Mouse (Mus musculus) intestine, embryonic 14.5 days (tissue): Measurements from ENCODE around the gene Tubg2. TPM values are rescaled to one million over a fixed set of nuclear protein-coding genes. Genes with fewer than 3 reads are reported as not detected.

Source experiments
- ATAC-seq: fragments of 200-750 bp; cut with Nextera tagmentation; replicated peaks from 2 replicates; pipeline ENCODE4 v1.8.0; 2017; ENCODE audit warnings: low read depth, moderate number of reproducible peaks, moderate TSS enrichment, moderate library complexity; ENCODE audit not compliant: low FRiP score, low TSS enrichment
- DNase-seq: peaks from one replicate; pipeline ENCODE4 v3.0.0-alpha.2; 2018; ENCODE audit warnings: low spot score
- H3K27ac ChIP-seq: fragments of 300-500 bp; sonication (generic); 2 replicates; pipeline ENCODE4 v1.5.1; 2014; ENCODE audit warnings: low read depth, mild to moderate bottlenecking, control low read depth
- H3K27me3 ChIP-seq: fragments of 300-500 bp; sonication (generic); replicated peaks from 2 replicates; pipeline ENCODE4 v1.6.1; 2014; ENCODE audit warnings: low read length, control low read depth; ENCODE audit not compliant: control insufficient read depth, insufficient read depth
- H3K36me3 ChIP-seq: fragments of 300-500 bp; sonication (generic); 2 replicates; pipeline ENCODE4 v1.6.1; 2014; ENCODE audit warnings: low read length, control low read depth; ENCODE audit not compliant: control insufficient read depth, insufficient read depth
- H3K4me1 ChIP-seq: fragments of 300-500 bp; sonication (generic); replicated peaks from 2 replicates; pipeline ENCODE4 v1.6.1; 2014; ENCODE audit warnings: low read length, control low read depth, mixed read lengths; ENCODE audit not compliant: control insufficient read depth, insufficient read depth
- H3K4me2 ChIP-seq: fragments of 300-500 bp; sonication (generic); 2 replicates; pipeline ENCODE4 v1.6.1; 2014; ENCODE audit warnings: low read length
- H3K4me3 ChIP-seq: fragments of 300-500 bp; sonication (generic); 2 replicates; pipeline ENCODE4 v1.5.1; 2014; ENCODE audit warnings: low read depth, low read length, control low read depth, mixed read lengths
- H3K9ac ChIP-seq: fragments of 300-500 bp; sonication (generic); 2 replicates; pipeline ENCODE4 v1.6.1; 2014; ENCODE audit warnings: mild to moderate bottlenecking, low read length
- H3K9me3 ChIP-seq: fragments of 300-500 bp; sonication (generic); 2 replicates; pipeline ENCODE4 v1.6.1; 2016; ENCODE audit warnings: low read length, control low read depth; ENCODE audit not compliant: control insufficient read depth
- WGBS: fragments of 180-500 bp; shearing (Covaris S2); extraction: QIAGEN DNeasy Blood & Tissue Kit; methylation state at CpG from one replicate; pipeline ENCODE4 v1.1.7; 2014; 5-methylcytosine and 5-hydroxymethylcytosine counted together
- polyA plus RNA-seq: library from polyadenylated mRNA; unstranded; fragments of >200 nt; fragmentation: Nextera tagmentation; extraction: Ambion mirVana; gene quantifications from 2 replicates; pipeline ENCODE4 v1.2.1, GENCODE M21; 2014

The Tubg2 gene
- polyA plus RNA-seq, 1 experiment from 2014 or later: 7.4 TPM

DNA sequence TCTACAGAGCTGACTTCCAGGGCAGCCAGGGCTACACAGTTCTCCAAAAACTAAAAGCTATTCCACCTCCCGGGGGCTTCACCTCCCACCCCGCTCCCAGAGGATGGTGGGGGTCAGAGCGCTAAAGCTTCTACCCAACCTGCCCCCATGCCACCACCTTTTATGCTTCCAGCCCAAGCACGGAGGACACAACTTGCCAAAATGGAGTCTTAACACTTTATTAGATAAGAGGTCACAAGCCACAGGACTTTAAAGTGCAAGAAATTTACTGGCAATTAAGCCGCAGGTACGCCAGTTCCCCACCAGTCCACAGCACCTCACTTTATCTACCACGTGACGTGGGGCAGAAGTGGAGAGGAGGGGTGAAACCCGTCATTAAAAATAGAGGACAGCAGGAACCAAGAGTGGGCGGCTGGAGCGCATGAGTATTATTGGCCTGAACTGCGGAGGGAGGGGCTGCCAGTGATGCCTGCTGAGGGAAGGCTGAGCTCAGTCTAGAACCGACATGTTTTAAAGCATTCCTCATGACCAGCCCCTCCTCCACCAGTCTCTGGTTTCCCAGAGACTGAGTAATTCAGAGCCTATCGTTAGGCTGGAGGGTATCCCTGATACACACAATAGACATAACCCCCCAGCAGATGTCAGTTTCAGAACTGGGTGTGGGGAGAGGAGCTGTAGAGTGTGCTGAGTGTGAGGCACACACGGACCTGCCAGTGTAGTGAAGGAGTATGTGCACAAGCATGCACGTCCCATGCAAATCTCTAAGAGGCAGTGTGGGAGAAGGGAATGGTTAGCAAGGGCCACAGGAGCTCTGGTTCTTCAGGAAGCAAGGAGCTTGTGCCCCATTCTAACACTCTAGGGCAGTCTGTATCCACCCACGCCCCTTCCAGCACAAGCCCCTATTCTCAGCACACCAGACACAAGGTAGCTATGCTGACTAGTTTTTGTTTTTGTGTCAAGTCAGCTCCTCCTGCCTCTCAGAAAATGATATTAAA is 35.5 kb downstream of the Tubg2 start:
- H3K9me3 ChIP-seq: no peaks in the 10 kb centered on the region
- 49% methylated on average over 17 of the region's 17 CpGs for WGBS
- H3K4me1 ChIP-seq: peaks cover 31% of the 10 kb centered on the region
- peak overlapping the region; percentile 93 for H3K27ac ChIP-seq
- no peak overlapping the region for H3K9ac ChIP-seq
- peaks cover 32% of the 10 kb centered on the region for H3K36me3 ChIP-seq
- no peaks in the 10 kb centered on the region for H3K27me3 ChIP-seq
- no peak overlapping the region for H3K4me3 ChIP-seq
- ATAC-seq (no peak), DNase-seq (no peak)
- no peak overlapping the region for H3K4me2 ChIP-seq

DNA sequence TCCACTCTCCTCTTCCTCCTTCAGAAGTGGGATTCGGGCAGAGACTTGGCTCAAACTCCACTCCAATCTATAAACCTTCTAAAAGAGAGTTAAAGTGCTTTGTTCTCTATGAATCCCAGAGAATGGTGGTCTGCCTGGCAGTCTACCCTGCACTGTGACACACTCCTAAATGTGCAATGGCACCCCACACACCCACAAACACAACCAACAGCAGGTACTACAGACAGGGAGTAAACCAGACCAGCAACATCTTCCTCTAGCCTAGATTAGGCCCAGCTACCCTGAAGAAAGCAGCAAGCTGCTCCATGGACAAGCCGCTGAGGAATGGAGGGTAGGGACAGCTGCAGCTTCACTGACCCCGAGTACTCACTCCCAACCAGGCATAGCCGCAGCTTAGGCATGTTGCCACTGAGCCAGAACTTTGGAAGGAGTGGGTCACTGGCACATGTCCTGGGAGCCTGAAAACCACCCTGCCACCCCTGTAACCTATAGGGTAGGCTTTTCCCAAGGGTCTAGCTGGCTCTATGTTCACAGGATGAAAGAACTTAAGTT is 36.3 kb downstream of the Tubg2 start:
- ATAC-seq (no peak), DNase-seq (no peak)
- 71% methylated on average over 4 of the region's 4 CpGs for WGBS
- Histone ChIP-seq H3K9me3 (no peaks in the 10 kb centered on the region), H3K9ac (no peak overlapping the region), H3K4me1 (peaks cover 31% of the 10 kb centered on the region), H3K36me3 (peaks cover 40% of the 10 kb centered on the region), H3K4me2 (no peak overlapping the region), H3K27ac (peak overlapping the region; percentile 93; the same call in 1 of the 2 replicates), H3K27me3 (no peaks in the 10 kb centered on the region), H3K4me3 (no peak overlapping the region)

DNA sequence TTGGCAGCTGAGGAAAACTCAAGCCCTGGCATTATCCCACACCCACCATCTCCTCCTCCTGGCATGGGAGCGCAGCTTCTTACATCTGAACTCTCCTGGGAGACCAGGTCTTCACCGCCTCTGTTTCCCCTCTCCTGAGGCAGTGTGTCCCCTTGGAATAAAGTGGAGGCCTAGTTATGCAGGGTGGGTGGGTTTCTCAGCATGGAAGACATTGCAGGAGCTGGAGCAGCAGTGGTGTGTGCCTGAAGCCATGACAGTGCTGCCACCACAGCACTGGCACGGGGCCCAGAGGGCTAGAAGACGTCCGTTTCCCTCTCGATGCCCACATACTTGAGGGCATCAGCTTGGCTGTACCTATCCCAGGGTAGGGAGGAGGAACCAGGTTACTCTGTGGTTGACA is 36.9 kb downstream of the Tubg2 start:
- no peak overlapping the region for H3K4me2 ChIP-seq
- peaks cover 31% of the 10 kb centered on the region for H3K4me1 ChIP-seq
- no peak overlapping the region for H3K4me3 ChIP-seq
- H3K27me3 ChIP-seq: no peaks in the 10 kb centered on the region
- no peak overlapping the region for H3K9ac ChIP-seq
- ATAC-seq: no peak
- no peaks in the 10 kb centered on the region for H3K9me3 ChIP-seq
- WGBS: 91% methylated on average over 6 of the region's 6 CpGs
- H3K36me3 ChIP-seq: peaks cover 46% of the 10 kb centered on the region
- no peak for DNase-seq
- H3K27ac ChIP-seq: no peak overlapping the region

DNA sequence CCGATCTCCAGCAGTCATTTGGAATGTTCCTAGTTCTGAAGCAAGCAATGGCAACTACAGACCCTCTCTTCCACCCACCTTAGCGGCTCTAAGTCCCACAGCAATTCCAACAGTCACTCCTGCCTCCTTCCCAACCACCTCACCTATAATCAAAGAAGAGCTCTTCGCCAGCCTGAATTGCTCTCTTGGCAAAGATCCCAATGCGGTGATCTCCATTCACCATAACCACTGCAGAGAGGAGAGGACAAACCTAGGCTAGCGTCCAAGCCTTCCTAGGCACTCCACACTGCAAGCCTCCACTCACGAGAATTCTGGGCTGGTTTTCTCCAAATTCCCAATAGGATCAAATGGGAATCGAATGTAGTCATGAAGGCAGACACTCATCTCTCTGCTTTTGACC is 37.4 kb downstream of the Tubg2 start:
- no peak overlapping the region for H3K27ac ChIP-seq
- peaks cover 50% of the 10 kb centered on the region for H3K36me3 ChIP-seq
- H3K9ac ChIP-seq: no peak overlapping the region
- H3K4me1 ChIP-seq: peaks cover 31% of the 10 kb centered on the region
- ATAC-seq (no peak), DNase-seq (no peak)
- no peak overlapping the region for H3K4me2 ChIP-seq
- 91% methylated on average over 7 of the region's 7 CpGs for WGBS
- H3K27me3 ChIP-seq: no peaks in the 10 kb centered on the region
- no peak overlapping the region for H3K4me3 ChIP-seq
- no peaks in the 10 kb centered on the region for H3K9me3 ChIP-seq

DNA sequence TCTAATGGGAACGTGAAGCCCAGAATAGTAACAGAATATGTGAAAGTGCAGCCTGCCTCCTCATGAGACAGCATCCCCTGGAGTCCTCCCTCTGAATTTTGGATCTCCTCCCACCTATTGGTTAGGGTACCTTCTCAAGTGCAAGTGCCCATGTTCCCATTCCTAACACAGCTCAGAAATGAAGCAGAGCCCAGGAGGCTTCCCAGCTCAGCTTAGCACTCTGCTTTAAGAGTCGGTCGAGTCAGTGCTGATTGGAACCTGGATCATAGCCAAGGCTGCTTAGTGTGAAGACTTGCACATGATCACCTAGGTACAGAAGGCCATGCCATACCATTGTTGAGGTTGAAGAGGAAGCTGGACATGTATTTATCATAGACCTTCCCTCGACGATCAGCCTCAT is 38.4 kb downstream of the Tubg2 start:
- Histone ChIP-seq H3K9me3 (no peaks in the 10 kb centered on the region), H3K4me1 (peaks cover 24% of the 10 kb centered on the region), H3K36me3 (peaks cover 61% of the 10 kb centered on the region), H3K9ac (no peak overlapping the region), H3K27ac (no peak overlapping the region), H3K27me3 (no peaks in the 10 kb centered on the region), H3K4me2 (no peak overlapping the region), H3K4me3 (no peak overlapping the region)
- 77% methylated on average over 5 of the region's 5 CpGs for whole genome bisulfite sequencing
- DNase-seq (no peak), ATAC-seq (no peak)

DNA sequence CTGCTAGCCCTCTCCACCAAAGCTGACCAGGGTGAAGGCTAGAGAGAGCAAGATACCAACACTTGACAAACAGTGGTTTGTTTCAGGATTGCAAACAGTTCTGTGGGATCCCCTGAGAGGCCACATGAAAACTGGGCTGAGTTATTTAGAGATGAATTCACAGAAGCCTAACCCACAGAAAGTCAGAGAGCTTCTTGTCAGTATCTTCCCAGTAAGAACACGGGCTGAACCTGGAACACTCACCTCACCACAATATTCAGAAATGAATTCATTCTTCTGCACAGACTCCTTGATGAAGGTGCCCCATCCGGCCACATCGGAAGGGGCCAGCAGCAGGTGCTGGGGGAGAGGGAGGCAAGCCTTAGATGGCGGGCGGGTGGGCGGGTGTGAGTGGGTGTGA is 38.9 kb downstream of the Tubg2 start:
- Histone ChIP-seq H3K4me1 (peaks cover 19% of the 10 kb centered on the region), H3K27ac (no peak overlapping the region), H3K27me3 (no peaks in the 10 kb centered on the region), H3K9ac (no peak overlapping the region), H3K9me3 (no peaks in the 10 kb centered on the region), H3K36me3 (peaks cover 66% of the 10 kb centered on the region), H3K4me2 (no peak overlapping the region), H3K4me3 (no peak overlapping the region)
- no peak for DNase-seq
- no peak for ATAC-seq
- WGBS: 86% methylated on average over 6 of the region's 6 CpGs

DNA sequence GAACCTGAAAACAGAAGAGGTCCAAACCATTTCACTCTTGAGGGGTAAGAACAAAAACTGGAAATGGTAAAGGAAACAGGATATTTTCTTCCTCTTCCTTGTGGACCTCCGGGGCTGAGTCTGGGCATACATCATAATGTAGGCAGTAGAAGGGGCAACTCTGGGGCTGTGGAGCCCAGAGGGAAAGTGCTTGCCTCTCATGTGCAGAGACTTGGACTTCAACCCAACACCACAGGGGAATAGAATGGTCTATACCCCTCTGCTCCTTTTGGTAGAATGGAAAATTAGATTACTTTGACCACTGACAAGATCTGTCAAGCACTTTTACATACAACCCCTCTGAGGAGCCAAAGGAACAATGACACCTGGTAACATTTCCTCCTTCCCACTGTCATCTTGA is 39.4 kb downstream of the Tubg2 start:
- ATAC-seq: no peak
- no peaks in the 10 kb centered on the region for H3K27me3 ChIP-seq
- no peaks in the 10 kb centered on the region for H3K9me3 ChIP-seq
- WGBS: 53% methylated on average over 1 of the region's 1 CpGs
- H3K4me2 ChIP-seq: no peak overlapping the region
- peaks cover 70% of the 10 kb centered on the region for H3K36me3 ChIP-seq
- H3K27ac ChIP-seq: no peak overlapping the region
- H3K4me3 ChIP-seq: no peak overlapping the region
- peaks cover 15% of the 10 kb centered on the region for H3K4me1 ChIP-seq
- no peak overlapping the region for H3K9ac ChIP-seq
- no peak for DNase-seq

DNA sequence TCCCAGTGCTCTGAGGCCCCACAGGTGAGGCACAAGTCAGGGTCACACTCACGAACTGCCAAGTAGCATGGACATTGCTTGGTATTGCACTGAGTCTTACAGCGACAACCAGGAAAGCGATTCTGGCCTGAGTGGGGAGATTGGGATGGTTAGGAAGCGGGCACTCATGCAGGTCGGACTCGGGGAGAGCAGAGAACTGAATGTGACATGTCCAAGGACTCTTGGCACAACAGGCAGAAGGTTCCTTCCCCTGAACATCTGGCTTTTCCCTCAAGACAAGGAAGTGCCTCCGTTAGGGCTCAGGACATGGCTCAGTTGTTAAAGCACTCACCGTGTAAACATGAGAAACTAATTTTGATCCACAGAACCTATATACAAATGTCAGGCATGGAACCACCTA is 39.9 kb downstream of the Tubg2 start:
- Histone ChIP-seq H3K4me3 (no peak overlapping the region), H3K27me3 (no peaks in the 10 kb centered on the region), H3K4me2 (no peak overlapping the region), H3K36me3 (peaks cover 75% of the 10 kb centered on the region), H3K4me1 (peaks cover 10% of the 10 kb centered on the region), H3K9me3 (no peaks in the 10 kb centered on the region), H3K27ac (no peak overlapping the region), H3K9ac (no peak overlapping the region)
- 85% methylated on average over 8 of the region's 8 CpGs for WGBS
- no peak for DNase-seq
- ATAC-seq: no peak
